Mouse (Mus musculus) adrenal gland (tissue): ENCODE data around the gene Esam.

Experiments
- intact Hi-C: fragments of 180-260 bp; cut with DNase I; formaldehyde crosslinking; loops from one replicate; pipeline ENCODE4 v1.15.1; 2025

Gene Esam

GRCm38 (mm10) chr9:37530031-37530887, 2.4 kb downstream of the Esam start:
- intact Hi-C loops = no loop called here

DNA sequence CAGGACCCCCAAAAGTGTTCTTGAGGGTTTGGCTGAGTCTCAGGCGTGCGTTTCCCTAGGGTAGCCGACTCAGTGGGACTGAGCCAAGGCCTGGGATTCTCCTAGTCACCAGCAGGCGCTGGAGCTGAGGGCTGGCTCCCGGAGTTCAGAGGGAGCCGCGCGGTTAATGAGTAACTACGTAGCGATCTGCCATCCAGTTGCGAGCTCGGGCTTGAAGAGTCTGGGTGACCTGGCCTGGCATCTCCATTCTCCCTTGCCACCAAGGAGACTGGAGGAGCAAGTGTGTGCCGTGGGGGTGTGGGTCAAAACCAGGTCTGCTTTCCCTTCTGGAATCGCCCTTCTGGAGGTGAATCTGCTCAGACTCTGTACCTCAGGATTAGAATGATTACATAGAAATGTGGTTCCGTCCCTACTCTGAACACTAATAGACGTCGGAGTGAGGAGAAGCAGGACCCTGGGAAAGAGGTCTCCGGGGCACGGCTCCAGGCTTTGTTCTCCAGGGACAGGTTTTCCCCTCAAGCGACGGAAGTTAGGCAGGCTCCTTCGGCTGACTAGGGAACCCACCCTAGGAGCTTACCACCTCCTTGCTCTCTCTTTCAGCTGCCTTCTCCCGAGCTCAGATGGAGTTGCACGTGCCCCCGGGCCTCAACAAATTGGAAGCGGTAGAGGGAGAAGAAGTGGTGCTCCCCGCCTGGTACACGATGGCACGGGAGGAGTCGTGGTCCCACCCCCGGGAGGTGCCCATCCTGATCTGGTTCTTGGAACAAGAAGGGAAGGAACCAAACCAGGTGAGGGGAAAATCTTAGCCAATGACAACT, 3.2 kb downstream of the Esam start:
- intact Hi-C loops = no loop called here

DNA sequence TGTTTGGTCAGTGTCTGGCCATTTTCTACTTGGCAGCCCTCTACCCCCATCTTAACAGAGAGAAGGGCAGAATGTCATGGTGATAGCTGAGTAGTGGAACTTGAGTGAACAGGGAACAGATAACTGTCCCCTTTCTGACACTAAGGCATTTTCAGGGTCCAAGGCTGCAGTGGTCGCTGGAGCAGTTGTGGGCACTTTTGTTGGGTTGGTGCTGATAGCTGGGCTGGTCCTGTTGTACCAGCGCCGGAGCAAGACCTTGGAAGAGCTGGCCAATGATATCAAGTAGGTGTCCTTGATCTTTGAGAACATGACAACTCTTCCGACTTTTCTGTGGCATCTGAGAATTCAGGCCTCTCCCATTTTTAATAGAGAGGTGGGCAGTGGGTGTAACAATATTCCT, 9.0 kb downstream of the Esam start:
- intact Hi-C loops = no loop called here

DNA sequence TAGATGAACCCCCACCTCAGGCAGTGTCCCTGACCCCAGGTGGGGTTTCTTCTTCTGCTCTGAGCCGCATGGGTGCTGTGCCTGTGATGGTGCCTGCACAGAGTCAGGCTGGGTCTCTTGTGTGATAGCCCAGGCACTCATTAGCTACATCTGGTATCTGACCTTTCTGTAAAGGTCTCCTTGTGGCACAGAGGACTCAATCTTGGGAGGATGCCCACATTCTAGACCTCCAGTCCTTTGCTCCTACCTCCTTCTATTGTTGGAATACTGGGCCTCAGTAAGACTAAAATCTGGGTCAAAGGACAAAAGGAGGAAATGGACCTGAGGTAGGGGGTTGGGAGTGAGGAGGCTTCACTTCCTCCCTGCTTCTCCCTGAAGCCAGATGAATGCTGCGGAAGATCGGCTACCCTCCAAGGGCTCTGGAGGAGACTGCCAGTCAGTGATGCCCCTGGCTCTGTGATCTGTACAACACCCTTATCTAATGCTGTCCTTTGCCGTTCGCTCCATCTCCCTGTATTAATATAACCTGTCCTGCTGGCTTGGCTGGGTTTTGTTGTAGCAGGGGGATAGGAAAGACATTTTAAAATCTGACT, 9.9 kb downstream of the Esam start:
- intact Hi-C loops = no loop called here

GRCm38 (mm10) chr9:37539170-37540025, 11.5 kb downstream of the Esam start, which contains the start of gene Vsig2:
Gene Vsig2 (plus strand): TSS chr9:37539255.
- intact Hi-C loops = loop anchor here (10.0 kb wide), 1 partner anchor 105 kb away; the partner anchor contains the start of gene Robo3

DNA sequence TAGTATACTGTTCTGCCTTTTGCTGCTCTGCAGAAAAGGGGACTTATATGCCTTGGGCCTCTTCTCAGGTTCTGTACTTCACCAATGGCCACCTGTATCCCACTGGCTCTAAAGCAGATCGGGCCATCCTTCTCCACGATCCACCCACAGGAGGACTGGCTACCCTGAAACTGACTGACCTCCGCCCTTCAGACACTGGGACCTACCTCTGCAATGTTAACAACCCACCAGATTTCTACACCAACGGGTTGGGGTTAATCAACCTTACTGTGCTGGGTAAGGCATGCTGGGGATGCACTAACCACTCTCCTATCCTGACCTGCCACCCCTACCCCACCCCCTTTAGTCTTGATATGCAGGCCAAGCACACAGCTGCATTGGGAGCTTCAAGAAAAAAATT, 12.3 kb downstream of the Esam start:
- intact Hi-C loops = loop anchor here (10.0 kb wide), 1 partner anchor 105 kb away; the partner anchor contains the start of gene Robo3

DNA sequence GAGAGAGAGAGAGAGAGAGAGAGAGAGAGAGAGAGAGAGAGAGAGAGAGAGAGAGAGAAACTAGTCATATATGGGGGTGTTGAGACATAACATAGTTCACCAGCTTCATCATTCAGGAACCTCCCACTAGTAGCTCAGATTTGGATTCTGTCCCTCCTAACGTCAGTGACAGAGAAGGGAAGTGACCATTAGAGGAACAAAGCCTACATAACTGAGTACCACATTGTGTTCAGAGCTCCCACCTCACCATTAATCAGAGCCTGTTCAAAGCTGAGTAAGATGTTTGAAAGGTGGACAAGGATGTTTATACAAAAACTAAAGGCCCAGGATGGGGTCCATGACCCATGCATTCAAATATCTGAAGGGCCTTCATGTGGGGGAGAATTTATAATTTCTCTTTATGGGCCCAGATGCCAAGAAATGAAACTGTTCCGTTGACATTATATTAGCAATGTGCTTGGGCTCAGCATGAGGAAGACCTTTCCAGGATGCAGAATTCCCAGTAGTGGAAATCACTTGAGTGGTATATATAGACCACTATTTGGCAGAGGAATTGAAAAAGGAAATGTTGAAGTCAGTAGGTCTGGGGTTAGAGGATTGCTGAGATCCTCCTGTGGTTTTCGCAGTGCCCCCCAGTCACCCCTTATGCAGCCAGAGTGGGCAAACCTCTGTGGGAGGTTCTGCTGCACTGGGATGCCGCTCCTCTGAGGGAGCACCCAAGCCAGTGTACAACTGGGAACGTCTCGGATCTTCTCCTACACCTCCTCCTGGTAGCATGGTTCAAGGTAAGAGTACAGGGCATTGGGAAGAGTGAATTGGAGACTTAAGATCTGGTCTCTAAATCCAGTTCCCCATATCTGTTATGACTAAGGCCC, 13.1 kb downstream of the Esam start:
- intact Hi-C loops = loop anchor here (10.0 kb wide), 1 partner anchor 106 kb away; the partner anchor contains the start of gene Robo3

- intact Hi-C loops = loop anchor here (10.0 kb wide), 1 partner anchor 107 kb away; the partner anchor contains the start of gene Robo3
These were observed 14.2 kb downstream of the Esam start for GRCm38 (mm10) chr9:37541851-37542642.

DNA sequence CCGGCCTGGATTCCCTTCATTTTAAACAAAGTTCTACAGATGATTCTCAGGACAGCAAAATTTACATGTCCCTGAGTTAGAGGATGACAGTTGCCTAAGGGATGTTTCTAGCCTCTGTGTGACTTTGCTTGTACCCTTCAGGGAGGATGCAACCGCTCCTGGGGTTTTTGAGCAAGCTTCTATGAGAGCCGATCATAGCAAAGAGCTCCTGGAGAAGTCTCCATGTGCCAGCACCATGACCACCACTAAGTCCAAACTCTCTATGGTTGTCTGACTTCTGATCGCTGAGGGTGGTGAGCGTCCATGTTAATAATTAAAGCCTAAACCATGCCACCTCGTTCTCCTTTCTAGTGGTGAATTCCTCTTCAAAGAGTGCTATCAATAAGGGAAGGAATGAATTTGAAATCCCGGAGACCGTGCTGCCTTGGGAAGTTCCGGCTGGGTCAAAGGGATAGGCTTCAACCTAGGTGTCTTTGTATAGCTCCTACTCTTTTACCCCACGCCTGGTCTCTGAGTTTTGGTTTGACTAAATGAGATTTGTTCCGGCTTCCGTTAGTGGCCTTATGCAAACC, 16.1 kb downstream of the Esam start:
- intact Hi-C loops = loop anchor here (2.0 to 10.0 kb wide), 2 partner anchors 81 to 109 kb away; partner anchors contain the start of gene Robo3

GRCm38 (mm10) chr9:37544447-37545165, 16.7 kb downstream of the Esam start:
- intact Hi-C loops = loop anchor here (2.0 to 10.0 kb wide), 2 partner anchors 82 to 110 kb away; partner anchors contain the start of gene Robo3

GRCm38 (mm10) chr9:37545166-37545610, 17.3 kb downstream of the Esam start:
- intact Hi-C loops = loop anchor here (2.0 to 10.0 kb wide), 2 partner anchors 82 to 110 kb away; partner anchors contain the start of gene Robo3

DNA sequence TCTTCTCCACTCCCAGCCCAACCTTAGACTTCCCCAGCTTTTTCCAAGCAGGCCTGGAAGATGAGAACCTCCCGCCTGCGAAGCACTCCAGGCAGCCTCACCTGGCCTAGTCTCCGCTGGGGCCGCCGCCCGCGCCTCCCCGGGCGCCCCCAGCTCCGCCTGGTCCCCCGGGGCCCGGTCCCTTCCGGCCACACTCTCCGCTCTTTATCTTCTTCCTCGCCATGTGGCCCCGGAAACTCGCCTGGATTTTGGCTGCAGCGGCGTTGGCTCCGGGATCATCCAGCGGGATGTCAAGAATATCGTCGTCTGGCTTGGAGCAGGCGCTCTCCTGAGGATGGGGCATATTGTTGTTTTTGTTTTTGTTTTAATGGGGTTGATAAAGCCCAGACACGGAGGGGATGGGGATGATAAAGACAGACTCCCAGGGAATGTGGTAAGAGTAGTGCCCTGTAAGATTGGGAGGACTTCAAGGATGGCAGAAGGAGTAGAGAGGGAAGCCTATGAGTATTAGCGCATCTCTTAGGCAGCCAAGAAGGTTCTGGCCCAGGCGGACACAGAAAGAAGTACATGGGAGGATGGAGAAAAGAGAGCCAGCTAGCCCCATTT, 18.1 kb downstream of the Esam start:
- intact Hi-C loops = loop anchor here (2.0 to 10.0 kb wide), 3 partner anchors 71 to 111 kb away; partner anchors contain the start of gene Robo3

GRCm38 (mm10) chr9:37546889-37547288, 19.0 kb downstream of the Esam start:
- intact Hi-C loops = loop anchor here (2.0 to 10.0 kb wide), 2 partner anchors 70 to 112 kb away; partner anchors contain the start of gene Robo3

DNA sequence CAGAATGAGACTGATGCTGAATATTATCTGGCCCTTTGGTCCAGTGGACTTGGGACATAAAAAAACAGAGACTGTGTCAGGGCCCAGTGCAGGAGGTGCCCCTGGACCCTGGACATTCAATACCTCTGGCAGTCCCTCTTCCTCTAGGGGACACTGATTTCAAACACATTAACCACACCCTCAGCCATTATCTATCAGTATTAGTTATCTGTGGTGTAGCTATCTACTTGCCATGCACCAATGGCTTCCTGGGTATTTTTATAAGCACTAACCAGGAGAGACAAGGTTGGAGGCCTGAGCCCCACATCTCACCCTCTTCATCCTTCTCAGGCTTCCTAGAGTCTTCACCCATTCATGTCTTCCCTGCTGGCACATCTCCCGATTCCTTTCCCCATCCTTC, 22.6 kb downstream of the Esam start:
- intact Hi-C loops = no loop called here

DNA sequence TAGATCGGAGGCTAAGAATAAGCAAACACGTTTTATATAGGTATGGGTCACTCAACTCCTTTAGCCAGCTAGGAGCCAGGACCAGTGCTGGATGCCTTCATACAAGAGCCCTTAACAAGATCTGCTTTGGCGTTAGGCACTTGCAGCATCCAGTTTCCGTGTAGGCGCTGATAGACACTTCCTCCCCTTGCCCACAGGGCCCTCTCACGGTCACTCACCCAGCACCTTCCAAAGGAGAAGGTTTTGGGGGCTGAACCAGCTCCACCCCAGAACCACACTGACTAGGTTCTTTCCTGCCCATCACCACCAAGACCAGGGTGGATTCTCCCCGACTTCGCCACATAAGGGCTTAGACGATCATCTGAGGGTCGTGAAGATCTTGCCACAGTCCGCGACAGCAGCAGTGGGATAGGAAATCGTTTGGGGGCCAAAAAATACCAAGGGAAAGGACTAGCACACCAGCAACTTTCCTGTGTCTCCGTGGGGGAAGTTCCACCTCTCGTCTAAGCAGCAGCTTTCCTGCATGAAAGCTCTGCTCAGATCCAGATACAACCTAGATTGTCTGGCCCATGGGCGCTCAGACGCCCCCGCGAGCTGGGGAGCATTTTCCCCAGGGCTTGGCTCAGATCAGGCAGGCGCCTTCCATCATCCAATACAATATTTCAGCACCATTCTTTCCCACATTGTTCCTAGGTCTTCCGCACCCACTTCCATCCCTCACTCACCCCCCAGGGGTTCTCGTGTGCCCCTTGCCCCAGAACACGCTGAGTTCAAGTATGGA, 24.1 kb downstream of the Esam start:
- intact Hi-C loops = no loop called here
